10 mouse cellular contexts compared by ENCODE assay signal in the genomic region with DNA sequence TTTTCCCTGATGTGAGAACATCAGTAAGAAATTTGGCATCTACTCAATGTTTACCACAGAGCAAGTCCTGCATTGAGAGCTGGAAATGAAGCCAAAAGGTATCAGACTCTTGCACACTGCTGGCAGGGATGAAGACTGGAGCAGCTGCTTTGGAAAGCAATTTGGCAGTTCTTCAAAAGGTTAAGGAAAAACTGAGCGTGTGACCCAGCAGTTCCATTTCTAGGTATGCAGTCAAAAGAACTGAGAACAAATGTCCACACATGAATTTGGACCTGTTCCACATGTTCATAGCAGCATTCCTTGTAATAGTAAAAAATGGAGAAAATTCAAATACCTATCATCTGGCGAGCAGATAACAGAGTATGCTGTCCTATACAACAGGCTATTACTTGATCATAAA. TPM values are rescaled to one million over a fixed set of nuclear protein-coding genes. Genes with fewer than 3 reads are reported as not detected.
A peak's percentile ranks its signal among the peaks of the same experiment; 100 is the strongest.
DNase-seq lines count a peak whose midpoint lies in the region; ATAC-seq lines count a peak whose summit lies in the region.
"Had no signal": no experiment of that assay in that cellular context is flagged by ENCODE, and none has a peak within 500 bp of the region (broad histone marks: within the 10 kb centered on the region; RNA-seq: fewer than 3 reads in every experiment).

No protein-coding gene starts in this region.

- no peaks in the 10 kb centered on the region for H3K27me3 ChIP-seq in midbrain, embryonic 14.5 days (ENCODE audit: control insufficient read depth, insufficient read depth, low read length)
- H3K27me3 ChIP-seq in midbrain, embryonic 13.5 days = no peaks in the 10 kb centered on the region
- no peaks in the 10 kb centered on the region for H3K27me3 ChIP-seq in heart, embryonic 16.5 days (ENCODE audit: control insufficient read depth, insufficient read depth, low read length)
- no peaks in the 10 kb centered on the region for H3K27me3 ChIP-seq in stomach, embryonic 15.5 days (replicated peaks)

- 91% methylated on average over 2 of the region's 2 CpGs for WGBS in midbrain, embryonic 14.5 days
- 91% methylated on average over 2 of the region's 2 CpGs for WGBS in midbrain, embryonic 13.5 days
- whole genome bisulfite sequencing in heart, embryonic 16.5 days = 28% methylated on average over 2 of the region's 2 CpGs
- 53% methylated on average over 2 of the region's 2 CpGs for WGBS in stomach, embryonic 15.5 days

- no peaks in the 10 kb centered on the region for H3K9me3 ChIP-seq in midbrain, embryonic 14.5 days (ENCODE audit: control insufficient read depth, low read length)
- peaks cover 3% of the 10 kb centered on the region; the same call in 1 of the 2 replicates for H3K9me3 ChIP-seq in midbrain, embryonic 13.5 days
- no peaks in the 10 kb centered on the region for H3K9me3 ChIP-seq in heart, embryonic 16.5 days (replicated peaks; ENCODE audit: control insufficient read depth, low read length)
- no peaks in the 10 kb centered on the region for H3K9me3 ChIP-seq in stomach, embryonic 15.5 days
- H3K9me3 ChIP-seq: midbrain, embryonic 10.5 days had no signal

- no peaks in the 10 kb centered on the region for H3K36me3 ChIP-seq in midbrain, embryonic 14.5 days (ENCODE audit: control insufficient read depth, insufficient read depth, low read length)
- H3K36me3 ChIP-seq in midbrain, embryonic 13.5 days = no peaks in the 10 kb centered on the region
- no peaks in the 10 kb centered on the region for H3K36me3 ChIP-seq in heart, embryonic 16.5 days (ENCODE audit: control insufficient read depth, insufficient read depth)
- H3K36me3 ChIP-seq in stomach, embryonic 15.5 days = no peaks in the 10 kb centered on the region
- H3K36me3 ChIP-seq: midbrain, embryonic 10.5 days had no signal

- intact Hi-C loops in gastrocnemius, postnatal 14 days (cut with DNase I; ENCODE audit: low total_unique reads) = no loop called here

- H3K9ac ChIP-seq in midbrain, embryonic 14.5 days (replicated peaks; ENCODE audit: low read length) = no peak overlapping the region
- H3K9ac ChIP-seq in midbrain, embryonic 13.5 days (replicated peaks) = no peak overlapping the region
- no peak overlapping the region for H3K9ac ChIP-seq in heart, embryonic 16.5 days (ENCODE audit: low read length)
- H3K9ac ChIP-seq in stomach, embryonic 15.5 days = no peak overlapping the region

- no peak overlapping the region for H3K4me2 ChIP-seq in midbrain, embryonic 14.5 days (ENCODE audit: low read length)
- no peak overlapping the region for H3K4me2 ChIP-seq in midbrain, embryonic 13.5 days (replicated peaks)
- no peak overlapping the region for H3K4me2 ChIP-seq in heart, embryonic 16.5 days (ENCODE audit: low read depth, low read length)
- no peak overlapping the region for H3K4me2 ChIP-seq in stomach, embryonic 15.5 days

- no peak overlapping the region for H3K4me3 ChIP-seq in midbrain, embryonic 14.5 days (replicated peaks; ENCODE audit: low read depth, low read length)
- H3K4me3 ChIP-seq in midbrain, embryonic 13.5 days (replicated peaks) = no peak overlapping the region
- no peak overlapping the region for H3K4me3 ChIP-seq in heart, embryonic 16.5 days (ENCODE audit: low read length)
- no peak overlapping the region for H3K4me3 ChIP-seq in stomach, embryonic 15.5 days (replicated peaks)
- H3K4me3 ChIP-seq: midbrain, embryonic 10.5 days had no signal

- H3K4me1 ChIP-seq in midbrain, embryonic 14.5 days (ENCODE audit: control insufficient read depth, insufficient read depth, low read length) = no peaks in the 10 kb centered on the region
- H3K4me1 ChIP-seq in midbrain, embryonic 13.5 days (replicated peaks) = no peaks in the 10 kb centered on the region
- H3K4me1 ChIP-seq in heart, embryonic 16.5 days (ENCODE audit: control insufficient read depth, insufficient read depth, low read length) = peaks cover 13% of the 10 kb centered on the region
- no peaks in the 10 kb centered on the region for H3K4me1 ChIP-seq in stomach, embryonic 15.5 days
- H3K4me1 ChIP-seq: midbrain, embryonic 10.5 days had no signal

- no peak overlapping the region for H3K27ac ChIP-seq in midbrain, embryonic 14.5 days (replicated peaks; ENCODE audit: low read depth, low read length)
- H3K27ac ChIP-seq in midbrain, embryonic 13.5 days = no peak overlapping the region
- H3K27ac ChIP-seq in heart, embryonic 16.5 days (ENCODE audit: low read length) = peak overlapping the region; percentile 83
- H3K27ac ChIP-seq in stomach, embryonic 15.5 days = peak overlapping the region; percentile 33; the same call in 1 of the 2 replicates
- H3K27ac ChIP-seq: midbrain, embryonic 10.5 days had no signal

- ATAC-seq in midbrain, embryonic 14.5 days (ENCODE audit: low FRiP score, low TSS enrichment) = no peak
- no peak for ATAC-seq in midbrain, embryonic 13.5 days
- peak; percentile 80 for ATAC-seq in heart, embryonic 16.5 days (replicated peaks; ENCODE audit: extremely low read depth, insufficient read depth, low FRiP score)
- no peak for ATAC-seq in stomach, embryonic 15.5 days (ENCODE audit: insufficient read depth, low FRiP score, low read depth)

- peak; percentile 83 for DNase-seq in gastrocnemius, adult 18-20 months (ENCODE audit: low spot score)
- DNase-seq in gastrocnemius, postnatal 14 days = no peak
- peak; percentile 38 for DNase-seq in midbrain, embryonic 14.5 days
- DNase-seq in thymus, postnatal 4 days = no peak
- DNase-seq in c-Kit-positive CD71-positive TER-119-positive erythroid progenitor cells, embryonic 14.5 days (ENCODE audit: low spot score) = no peak
- DNase-seq: right cerebral cortex, postnatal 14 days had no signal

RNA-seq across cellular contexts. Expression of a gene that starts 39.3 kb away (rescaled TPM):
- total RNA-seq in gastrocnemius, adult 18-20 months (2021) = 10 to 100 TPM; 20.2 to 29.6 TPM
- total RNA-seq in gastrocnemius, postnatal 14 days (2021) = 10 to 100 TPM; 30.2 to 36.7 TPM
- 48.5 and 53.9 TPM in 2 replicates for polyA plus RNA-seq in midbrain, embryonic 14.5 days (2014; fragmentation: Nextera tagmentation; extraction: Ambion mirVana)
- polyA plus RNA-seq in midbrain, embryonic 13.5 days (2015; fragmentation: Nextera tagmentation; extraction: Ambion mirVana) = 36.0 and 38.7 TPM in 2 replicates
- polyA plus RNA-seq in heart, embryonic 16.5 days (2015; fragmentation: Nextera tagmentation; extraction: Ambion mirVana) = 21.0 and 23.1 TPM in 2 replicates
- polyA plus RNA-seq in stomach, embryonic 15.5 days (2015; fragmentation: Nextera tagmentation; extraction: Ambion mirVana) = 24.1 and 28.7 TPM in 2 replicates

RNA-seq across cellular contexts. Expression of a gene that starts 47.2 kb away (rescaled TPM):
- total RNA-seq in gastrocnemius, adult 18-20 months (2021) = 10 to 100 TPM; 35.3 to 39.0 TPM
- total RNA-seq in gastrocnemius, postnatal 14 days (2021) = 10 to 100 TPM; 36.7 to 45.6 TPM
- 69.8 and 74.8 TPM in 2 replicates for polyA plus RNA-seq in midbrain, embryonic 14.5 days (2014; fragmentation: Nextera tagmentation; extraction: Ambion mirVana)
- 68.4 and 73.7 TPM in 2 replicates for polyA plus RNA-seq in midbrain, embryonic 13.5 days (2015; fragmentation: Nextera tagmentation; extraction: Ambion mirVana)
- 41.8 and 46.6 TPM in 2 replicates for polyA plus RNA-seq in heart, embryonic 16.5 days (2015; fragmentation: Nextera tagmentation; extraction: Ambion mirVana)
- 73.7 and 75.9 TPM in 2 replicates for polyA plus RNA-seq in stomach, embryonic 15.5 days (2015; fragmentation: Nextera tagmentation; extraction: Ambion mirVana)

Comparison
In these comparisons a context has a peak if more than half of its experiments do, and no peak if none do; other contexts are left out.
1. DNase-seq: peak in gastrocnemius, adult 18-20 months (single experiment) and midbrain, embryonic 14.5 days (single experiment); none in gastrocnemius, postnatal 14 days (single experiment), thymus, postnatal 4 days (single experiment) and c-Kit-positive CD71-positive TER-119-positive erythroid progenitor cells, embryonic 14.5 days (single experiment).
2. H3K27ac ChIP-seq: peak in heart, embryonic 16.5 days (single experiment) and stomach, embryonic 15.5 days (single experiment); none in midbrain, embryonic 14.5 days (single experiment) and midbrain, embryonic 13.5 days (single experiment).